Mouse (Mus musculus): ENCODE measurements around the gene Klk5.

GRCm38 (mm10) chr7:43824199-43824598, 17.6 kb upstream of the Klk5 start, which contains the start of gene Klk6:
- TF ChIP-seq CTCF (IDR thresholded peaks at IDR 0.05; ENCODE audit: borderline replicate concordance, extremely low read depth, insufficient read depth, insufficient read length): no peak
- TF ChIP-seq POLR2A (IDR thresholded peaks at IDR 0.05; ENCODE audit: borderline replicate concordance, extremely low read depth, insufficient read depth, insufficient read length, poor library complexity, severe bottlenecking): no peak

All from brain, embryonic 14.5 days (tissue).